Mouse (Mus musculus) spleen, adult 2 months (tissue): ENCODE data around the gene Gm15085. TPM values are rescaled to one million over a fixed set of nuclear protein-coding genes. Genes with fewer than 3 reads are reported as not detected.
"Not testable (repeated sequence)": the region's sequence is repeated elsewhere in the genome, so short reads cannot be mapped to it uniquely, and the experiment has no call there.

Experiments
- DNase-seq, 2 experiments: peaks; one replicate each; pipeline versions ENCODE4 v3.0.0 to v3.0.0-alpha.2; 2012 to 2021; ENCODE audit warnings: low spot score in 2 of 2, low read depth in 1 of 2
- H3K27ac ChIP-seq: fragments of 200-500 bp; 2 replicates; pipeline ENCODE4 v1.5.1; 2012; ENCODE audit warnings: low read length, inconsistent platforms; ENCODE audit not compliant: insufficient read depth
- H3K27me3 ChIP-seq: fragments of 200-500 bp; 2 replicates; pipeline ENCODE4 v1.6.1; 2012; ENCODE audit warnings: mild to moderate bottlenecking, moderate library complexity, low read length, inconsistent platforms; ENCODE audit not compliant: control insufficient read depth, insufficient read depth
- H3K36me3 ChIP-seq: fragments of 200-500 bp; 2 replicates; pipeline ENCODE4 v1.6.1; 2012; ENCODE audit warnings: mild to moderate bottlenecking, low read length, inconsistent platforms; ENCODE audit not compliant: control insufficient read depth, insufficient read depth
- H3K4me1 ChIP-seq: fragments of 200-500 bp; 2 replicates; pipeline ENCODE4 v1.6.1; 2011; ENCODE audit warnings: inconsistent platforms; ENCODE audit not compliant: control insufficient read depth, insufficient read depth, insufficient read length
- H3K4me3 ChIP-seq: fragments of 200-500 bp; 2 replicates; pipeline ENCODE4 v1.5.1; 2011; ENCODE audit warnings: mild to moderate bottlenecking, inconsistent platforms; ENCODE audit not compliant: insufficient read depth, insufficient read length; ENCODE audit errors: extremely low read depth
- WGBS: fragments of 180-500 bp; shearing (Covaris S2); methylation state at CpG from one replicate; pipeline ENCODE4 v1.1.7; 2018; 5-methylcytosine and 5-hydroxymethylcytosine counted together
- polyA plus RNA-seq: library from polyadenylated mRNA; depleted of rRNA; stranded (reverse); fragments of >200 nt; gene quantifications from 2 replicates; pipeline ENCODE4 v1.2.3, GENCODE M21; 2012; rRNA removed

Gene Gm15085
- polyA plus RNA-seq: not detected in 2 replicates

- H3K4me1 ChIP-seq, H3K27ac ChIP-seq, H3K4me3 ChIP-seq, DNase-seq, H3K27me3 ChIP-seq, H3K36me3 ChIP-seq: not testable (repeated sequence)
- WGBS: no CpG with 5 or more reads among the region's 6 CpGs
Observed at GRCm38 (mm10) chrX:149447317-149447716, at the start of gene Gm15085. Gene Gm15085 (plus strand): TSS chrX:149447617.

Other genes with a start within 250 kb of the Gm15085 start
- gene Gm15093, start 175.2 kb upstream of the Gm15085 start, polyA plus RNA-seq: not detected in 2 replicates
- gene Gm10439, start 147.0 kb downstream of the Gm15085 start, polyA plus RNA-seq: not detected in 2 replicates